Mouse (Mus musculus): ENCODE results near the gene Arrdc2. TPM values are rescaled to one million over a fixed set of nuclear protein-coding genes. Genes with fewer than 3 reads are reported as not detected.
A peak's percentile ranks its signal among the peaks of the same experiment; 100 is the strongest.

The Arrdc2 gene
- polyA plus RNA-seq, 1 experiment from 2014 or later = 4.3 TPM

DNA sequence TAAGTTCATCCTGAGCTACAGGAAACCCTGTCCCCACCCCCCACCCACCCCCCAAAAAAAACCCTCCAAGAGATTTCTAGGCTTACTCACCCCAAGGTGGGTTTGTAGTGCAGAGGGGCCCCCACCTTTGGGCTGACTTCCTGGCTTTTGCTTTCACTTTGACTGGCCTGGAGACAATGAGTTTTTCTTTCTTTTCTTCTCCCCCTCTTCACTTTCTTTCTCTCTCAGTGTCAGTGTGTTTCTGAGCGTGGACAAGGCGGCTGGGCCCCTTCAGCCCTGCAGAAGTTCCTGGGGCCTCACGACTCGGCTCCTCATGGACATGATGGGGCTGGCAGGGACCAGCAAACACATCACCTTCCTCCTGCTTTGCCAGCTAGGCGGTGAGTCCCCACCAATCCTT, 31.3 kb downstream of the Arrdc2 start, which contains the start of gene Il12rb1:
Gene Il12rb1 (plus strand): TSS at position 211 of the 400 bp plus-strand sequence.
- Histone ChIP-seq H3K36me3 (ENCODE audit: insufficient read depth) (no peaks in the 10 kb centered on the region), H3K9ac (no peak within 1 kb of the TSS), H3K4me1 (ENCODE audit: insufficient read depth) (peaks cover 5% of the 10 kb centered on the region; the same call in 1 of the 2 replicates), H3K4me3 (ENCODE audit: low read depth, low read length) (no peak within 1 kb of the TSS), H3K4me2 (no peak within 1 kb of the TSS), H3K9me3 (ENCODE audit: low read depth, low read length) (no peaks in the 10 kb centered on the region), H3K27ac (ENCODE audit: low read depth) (no peak within 1 kb of the TSS), H3K27me3 (ENCODE audit: insufficient read depth, low read length) (peaks cover 14% of the 10 kb centered on the region)
- TF ChIP-seq CTCF (IDR thresholded peaks at IDR 0.05; ENCODE audit: low read depth) = no peak
- 57% methylated on average over 5 of the region's 5 CpGs for WGBS
- DNase-seq = no peak
- ATAC-seq (ENCODE audit: insufficient read depth) = no peak

DNA sequence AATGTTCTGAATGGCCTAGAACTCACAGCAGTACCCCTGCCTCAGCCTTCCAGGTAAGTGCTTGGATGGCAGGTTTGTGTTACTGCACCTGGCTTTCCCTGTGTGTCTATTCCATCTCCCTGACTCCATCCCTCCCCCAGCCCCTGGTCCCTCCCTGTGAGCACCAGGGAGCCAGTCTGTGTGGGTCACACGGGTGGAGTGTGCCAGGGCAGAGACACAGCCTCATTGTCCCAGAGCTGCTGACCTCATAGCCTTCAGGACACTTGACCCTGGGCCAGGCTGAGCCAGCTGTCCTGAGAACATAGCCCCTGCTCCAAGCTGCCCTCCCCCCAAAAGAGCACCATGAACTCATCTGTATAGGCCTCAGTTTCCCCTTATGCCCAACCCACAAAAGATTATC, 32.2 kb downstream of the Arrdc2 start:
- Histone ChIP-seq H3K4me2 (no peak overlapping the region), H3K4me3 (ENCODE audit: low read depth, low read length) (no peak overlapping the region), H3K36me3 (ENCODE audit: insufficient read depth) (no peaks in the 10 kb centered on the region), H3K4me1 (ENCODE audit: insufficient read depth) (peaks cover 5% of the 10 kb centered on the region; the same call in 1 of the 2 replicates), H3K9ac (no peak overlapping the region), H3K27me3 (ENCODE audit: insufficient read depth, low read length) (peaks cover 14% of the 10 kb centered on the region), H3K27ac (ENCODE audit: low read depth) (no peak overlapping the region), H3K9me3 (ENCODE audit: low read depth, low read length) (no peaks in the 10 kb centered on the region)
- no peak for DNase-seq
- ATAC-seq (ENCODE audit: insufficient read depth) = no peak
- no peak for TF ChIP-seq CTCF (IDR thresholded peaks at IDR 0.05; ENCODE audit: low read depth)
- 32% methylated on average over 1 of the region's 1 CpGs for WGBS

DNA sequence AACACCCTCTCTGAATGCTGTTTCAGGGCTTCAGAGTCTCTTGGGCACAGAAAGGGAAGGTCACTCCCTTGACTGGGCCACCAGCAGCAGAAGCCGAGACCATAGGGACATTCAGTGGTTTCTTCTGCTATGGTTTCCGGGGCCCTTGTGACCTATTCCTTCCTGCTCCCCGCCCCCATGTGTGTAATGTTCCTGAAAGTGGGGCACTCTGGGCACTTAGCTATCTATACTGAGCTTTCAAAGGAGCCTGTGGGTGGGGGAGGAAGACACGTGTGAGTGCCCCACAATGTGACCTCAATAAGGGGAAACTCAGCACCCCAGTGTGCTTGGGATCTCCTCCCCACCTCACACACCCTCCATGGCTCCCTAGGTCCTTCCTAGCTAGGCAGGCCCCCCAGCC, 33.0 kb downstream of the Arrdc2 start:
- Histone ChIP-seq H3K27me3 (ENCODE audit: insufficient read depth, low read length) (peaks cover 14% of the 10 kb centered on the region), H3K36me3 (ENCODE audit: insufficient read depth) (no peaks in the 10 kb centered on the region), H3K4me3 (ENCODE audit: low read depth, low read length) (no peak overlapping the region), H3K27ac (ENCODE audit: low read depth) (no peak overlapping the region), H3K9ac (no peak overlapping the region), H3K9me3 (ENCODE audit: low read depth, low read length) (no peaks in the 10 kb centered on the region), H3K4me1 (ENCODE audit: insufficient read depth) (peaks cover 5% of the 10 kb centered on the region; the same call in 1 of the 2 replicates), H3K4me2 (no peak overlapping the region)
- 60% methylated on average over 4 of the region's 4 CpGs for WGBS
- TF ChIP-seq CTCF (IDR thresholded peaks at IDR 0.05; ENCODE audit: low read depth) = no peak
- ATAC-seq (ENCODE audit: insufficient read depth) (no peak), DNase-seq (no peak)

GRCm38 (mm10) chr8:70804481-70805206, 34.9 kb downstream of the Arrdc2 start, which contains the start of gene Mast3:
Mast3 (minus strand) TSS chr8:70805054.
- Histone ChIP-seq H3K36me3 (ENCODE audit: insufficient read depth) (no peaks in the 10 kb centered on the region), H3K27me3 (ENCODE audit: insufficient read depth, low read length) (peaks cover 16% of the 10 kb centered on the region), H3K9ac (peak within 1 kb of the TSS; percentile 26), H3K4me2 (peak within 1 kb of the TSS; percentile 94), H3K4me3 (ENCODE audit: low read depth, low read length) (peak within 1 kb of the TSS; percentile 50), H3K27ac (ENCODE audit: low read depth) (no peak within 1 kb of the TSS), H3K4me1 (ENCODE audit: insufficient read depth) (peaks cover 5% of the 10 kb centered on the region; the same call in 1 of the 2 replicates), H3K9me3 (ENCODE audit: low read depth, low read length) (no peaks in the 10 kb centered on the region)
- no peak for TF ChIP-seq CTCF (IDR thresholded peaks at IDR 0.05; ENCODE audit: low read depth)
- WGBS = under 1% methylated on average over 45 of the region's 45 CpGs
- peak; percentile 94 for ATAC-seq (ENCODE audit: insufficient read depth)
- peak; percentile 93 for DNase-seq

DNA sequence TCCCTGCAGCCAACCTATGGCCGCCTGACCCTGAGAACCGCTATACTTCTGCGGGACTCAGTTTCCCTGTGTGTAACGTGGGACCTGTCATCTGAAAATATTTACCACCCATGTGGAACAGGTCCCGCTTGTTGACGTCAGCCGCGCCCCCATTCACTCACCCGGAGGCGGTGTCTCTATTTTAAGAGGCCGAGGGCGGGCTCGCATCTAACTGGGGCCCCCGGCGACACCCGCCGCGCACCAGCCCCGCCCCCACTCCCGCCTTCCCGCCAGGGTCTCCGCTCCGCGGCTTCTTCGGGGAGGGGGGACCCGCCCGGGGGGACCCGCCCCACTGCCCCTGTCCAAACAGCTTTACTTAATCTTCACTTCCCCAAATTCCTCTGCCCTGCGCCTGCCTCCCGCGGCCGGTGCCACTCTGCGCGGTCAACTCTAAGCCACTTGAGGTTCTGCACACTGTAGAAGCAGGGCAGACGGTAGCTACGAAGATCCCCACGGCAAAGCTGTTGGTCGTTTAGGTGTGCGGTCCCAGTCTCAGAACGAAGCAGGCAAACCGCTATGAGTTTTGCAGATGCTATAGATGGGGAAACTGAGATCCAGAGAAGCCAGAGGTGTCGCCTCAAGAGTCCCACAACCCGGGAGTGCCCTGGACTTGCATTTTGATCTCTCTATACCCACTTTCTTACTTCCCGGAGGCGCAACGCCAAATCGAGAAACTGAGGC, 35.6 kb downstream of the Arrdc2 start:
- Histone ChIP-seq H3K27me3 (ENCODE audit: insufficient read depth, low read length) (peaks cover 24% of the 10 kb centered on the region), H3K27ac (ENCODE audit: low read depth) (no peak overlapping the region), H3K4me1 (ENCODE audit: insufficient read depth) (peaks cover 5% of the 10 kb centered on the region; the same call in 1 of the 2 replicates), H3K9me3 (ENCODE audit: low read depth, low read length) (no peaks in the 10 kb centered on the region), H3K4me2 (peak overlapping the region; percentile 94), H3K9ac (peak overlapping the region; percentile 26), H3K36me3 (ENCODE audit: insufficient read depth) (no peaks in the 10 kb centered on the region), H3K4me3 (ENCODE audit: low read depth, low read length) (peak overlapping the region; percentile 50)
- TF ChIP-seq CTCF (IDR thresholded peaks at IDR 0.05; ENCODE audit: low read depth) = no peak
- 1% methylated on average over 47 of the region's 47 CpGs for WGBS
- ATAC-seq (ENCODE audit: insufficient read depth) (no peak), DNase-seq (peak; percentile 39)

GRCm38 (mm10) chr8:70802786-70803510, 36.6 kb downstream of the Arrdc2 start:
- ATAC-seq (ENCODE audit: insufficient read depth) (no peak), DNase-seq (no peak)
- no peak overlapping the region for H3K27ac ChIP-seq (ENCODE audit: low read depth)
- no peaks in the 10 kb centered on the region for H3K36me3 ChIP-seq (ENCODE audit: insufficient read depth)
- no peak for TF ChIP-seq CTCF (IDR thresholded peaks at IDR 0.05; ENCODE audit: low read depth)
- WGBS = 49% methylated on average over 11 of the region's 11 CpGs
- no peak overlapping the region; the same call in 1 of the 2 replicates for H3K4me3 ChIP-seq (ENCODE audit: low read depth, low read length)
- H3K4me2 ChIP-seq = no peak overlapping the region; the same call in 1 of the 2 replicates
- H3K9ac ChIP-seq = no peak overlapping the region
- H3K4me1 ChIP-seq (ENCODE audit: insufficient read depth) = peaks cover 6% of the 10 kb centered on the region; the same call in 1 of the 2 replicates
- peaks cover 33% of the 10 kb centered on the region for H3K27me3 ChIP-seq (ENCODE audit: insufficient read depth, low read length)
- H3K9me3 ChIP-seq (ENCODE audit: low read depth, low read length) = no peaks in the 10 kb centered on the region
